Mouse (Mus musculus) G1E-ER4 (cell line): ENCODE measurements around the gene Aplf. TPM values are rescaled to one million over a fixed set of nuclear protein-coding genes. Genes with fewer than 3 reads are reported as not detected.

Experiments used
- GATA1 ChIP-seq: IDR thresholded peaks from one replicate; pipeline ENCODE4 v1.8.0; 2012; ENCODE audit warnings: low read length, inconsistent platforms
- polyA plus RNA-seq: library from polyadenylated mRNA; stranded (reverse); fragments of >175 nt; gene quantifications from 2 replicates; pipeline ENCODE4 v1.2.3, GENCODE M21; 2012

The Aplf gene
- polyA plus RNA-seq, result 13.9 and 15.1 TPM in 2 replicates

- TF ChIP-seq GATA1, result no peak
Measured at GRCm38 (mm10) chr6:87671771-87672517, at the start of gene Aplf. TSS of gene Aplf (minus strand) at chr6:87672193.

- TF ChIP-seq GATA1, result no peak
Measured at GRCm38 (mm10) chr6:87714091-87714490, 42.1 kb upstream of the Aplf start.

- no peak for TF ChIP-seq GATA1
Measured at GRCm38 (mm10) chr6:87712311-87712710, 40.3 kb upstream of the Aplf start.

- no peak for TF ChIP-seq GATA1
Measured at GRCm38 (mm10) chr6:87706246-87706645, 34.3 kb upstream of the Aplf start.

GRCm38 (mm10) chr6:87696544-87696943, 24.6 kb upstream of the Aplf start:
- TF ChIP-seq GATA1, result no peak

- TF ChIP-seq GATA1, result no peak
Measured at GRCm38 (mm10) chr6:87695947-87696346, 24.0 kb upstream of the Aplf start.

- no peak for TF ChIP-seq GATA1
Measured at GRCm38 (mm10) chr6:87680418-87680817, 8.4 kb upstream of the Aplf start.

- TF ChIP-seq GATA1, result no peak
Measured at GRCm38 (mm10) chr6:87672661-87673060, 668 bp upstream of the Aplf start.

GRCm38 (mm10) chr6:87671353-87671752, 640 bp downstream of the Aplf start:
- no peak for TF ChIP-seq GATA1

GRCm38 (mm10) chr6:87669894-87670588, 2.0 kb downstream of the Aplf start:
- TF ChIP-seq GATA1, result no peak

- TF ChIP-seq GATA1, result no peak
Measured at GRCm38 (mm10) chr6:87668733-87669132, 3.3 kb downstream of the Aplf start.

GRCm38 (mm10) chr6:87667804-87668203, 4.2 kb downstream of the Aplf start:
- TF ChIP-seq GATA1, result no peak

- TF ChIP-seq GATA1, result no peak
Measured at GRCm38 (mm10) chr6:87663445-87663844, 8.5 kb downstream of the Aplf start.

GRCm38 (mm10) chr6:87662197-87662596, 9.8 kb downstream of the Aplf start:
- TF ChIP-seq GATA1, result peak; percentile 44

- TF ChIP-seq GATA1, result no peak
Measured at GRCm38 (mm10) chr6:87661707-87662106, 10.3 kb downstream of the Aplf start.

GRCm38 (mm10) chr6:87658816-87659215, 13.2 kb downstream of the Aplf start:
- peak; percentile 98 for TF ChIP-seq GATA1
